Mouse (Mus musculus): Measurements from ENCODE around the gene Gm5039.
"Not testable (repeated sequence)": the region's sequence is repeated elsewhere in the genome, so short reads cannot be mapped to it uniquely, and the experiment has no call there.

Gene Gm5039

DNA sequence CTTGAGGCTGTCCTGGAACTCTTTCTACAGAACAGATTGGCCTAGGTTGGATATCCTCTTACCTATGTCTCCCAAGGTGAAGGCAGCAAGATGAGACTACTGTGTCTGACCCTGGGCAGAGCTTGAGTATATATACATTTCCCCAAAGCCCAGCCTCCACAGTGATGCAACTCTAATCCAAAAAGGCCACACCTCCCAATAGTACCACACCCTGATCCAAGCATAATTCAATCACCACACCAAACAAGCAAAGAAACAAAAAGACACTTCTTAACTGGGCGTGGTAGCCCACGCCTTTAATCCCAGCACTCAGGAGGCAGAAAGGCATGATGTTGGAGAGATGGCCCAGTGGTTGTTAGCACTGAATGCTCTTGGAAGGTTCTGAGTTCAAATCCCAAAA lies at the start of gene Gm5039:
TSS of gene Gm5039 (minus strand) at position 101 of the 400 bp plus-strand sequence.
- not testable (repeated sequence) for DNase-seq

DNA sequence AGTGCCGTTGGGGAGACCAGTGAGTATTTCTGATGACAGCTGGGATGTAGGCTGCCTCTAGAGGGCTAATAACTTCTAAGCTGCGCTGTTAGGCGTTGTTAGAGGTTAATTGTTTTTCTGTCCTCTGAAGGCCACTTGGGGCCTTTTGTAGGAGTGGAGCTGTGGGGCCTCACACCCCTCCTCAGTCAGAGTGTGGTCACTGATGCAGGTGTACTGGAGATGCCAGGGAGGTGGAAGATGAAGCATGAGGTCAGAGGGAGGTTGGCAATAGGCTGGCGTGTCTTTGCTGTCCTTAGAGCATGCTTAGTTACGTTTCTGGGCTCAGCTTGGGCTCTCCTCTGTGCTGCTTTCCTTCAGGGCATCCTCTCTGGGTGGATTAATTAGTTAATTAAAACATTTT lies 48.2 kb upstream of the Gm5039 start:
- DNase-seq = no peak

DNA sequence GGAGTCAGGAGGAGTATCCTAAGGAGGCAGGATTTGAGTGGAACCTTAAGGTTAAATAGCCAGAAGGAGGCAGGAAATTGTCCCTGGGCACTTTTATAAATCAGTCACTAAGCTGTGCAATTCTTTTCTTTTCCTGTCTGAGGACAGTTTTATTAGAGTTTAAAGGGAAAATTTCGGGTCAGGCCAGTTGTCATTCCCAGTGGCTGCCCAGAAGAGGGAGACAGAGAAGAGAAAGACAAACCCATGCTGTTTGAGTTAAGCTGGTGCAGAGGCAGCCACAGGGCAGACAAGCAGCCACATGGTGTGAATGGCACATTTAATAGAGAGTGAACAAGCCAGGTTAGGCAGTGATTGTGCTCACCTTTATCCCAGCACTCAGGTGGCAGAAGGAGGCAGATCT lies 46.5 kb upstream of the Gm5039 start:
- not testable (repeated sequence) for DNase-seq

- DNase-seq = not testable (repeated sequence)
Measured at GRCm38 (mm10) chr12:88369690-88370089, 45.9 kb upstream of the Gm5039 start.

- DNase-seq = no peak
Measured at GRCm38 (mm10) chr12:88368618-88369017, 44.8 kb upstream of the Gm5039 start.

GRCm38 (mm10) chr12:88367673-88368072 lies 43.8 kb upstream of the Gm5039 start:
- no peak for DNase-seq

GRCm38 (mm10) chr12:88361120-88361445 lies 37.3 kb upstream of the Gm5039 start:
- DNase-seq = no peak

DNA sequence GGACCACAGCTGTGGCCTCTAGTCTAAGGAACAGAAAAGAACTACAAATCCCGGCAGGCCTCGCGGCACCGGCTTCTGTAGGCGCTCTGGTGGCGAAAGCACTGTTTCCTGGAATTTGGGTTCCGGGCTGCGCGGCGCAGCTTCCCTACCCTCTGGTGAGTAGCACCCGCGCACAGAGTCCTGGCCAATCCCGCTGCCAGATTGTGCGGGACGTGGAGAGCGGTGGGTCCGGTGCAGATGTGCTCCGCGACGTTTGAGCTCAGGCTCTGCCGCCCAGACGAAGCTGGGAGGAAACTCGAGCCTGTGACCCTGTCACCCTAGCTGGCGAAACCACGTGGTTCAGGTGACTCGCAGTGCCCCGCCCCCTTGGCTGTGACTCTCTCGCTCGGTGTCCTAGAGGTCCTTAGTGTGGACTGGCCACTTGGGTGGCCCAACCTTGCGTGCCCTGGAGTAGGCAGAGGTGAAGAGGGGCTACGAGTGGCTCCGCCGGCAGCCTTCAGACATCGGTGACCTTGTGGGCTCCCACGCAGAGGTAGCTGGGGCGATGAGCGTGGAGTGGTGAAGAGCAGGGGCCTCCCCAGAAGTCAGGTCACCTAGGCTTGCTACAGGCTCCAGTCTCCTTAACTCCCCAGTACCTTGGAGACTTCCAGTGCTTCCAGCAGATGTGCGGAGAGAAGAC lies 36.8 kb upstream of the Gm5039 start, which contains the start of gene Adck1:
TSS of gene Adck1 (plus strand) at position 114 of the 679 bp plus-strand sequence.
- peak; percentile 92 to 95 for DNase-seq

DNA sequence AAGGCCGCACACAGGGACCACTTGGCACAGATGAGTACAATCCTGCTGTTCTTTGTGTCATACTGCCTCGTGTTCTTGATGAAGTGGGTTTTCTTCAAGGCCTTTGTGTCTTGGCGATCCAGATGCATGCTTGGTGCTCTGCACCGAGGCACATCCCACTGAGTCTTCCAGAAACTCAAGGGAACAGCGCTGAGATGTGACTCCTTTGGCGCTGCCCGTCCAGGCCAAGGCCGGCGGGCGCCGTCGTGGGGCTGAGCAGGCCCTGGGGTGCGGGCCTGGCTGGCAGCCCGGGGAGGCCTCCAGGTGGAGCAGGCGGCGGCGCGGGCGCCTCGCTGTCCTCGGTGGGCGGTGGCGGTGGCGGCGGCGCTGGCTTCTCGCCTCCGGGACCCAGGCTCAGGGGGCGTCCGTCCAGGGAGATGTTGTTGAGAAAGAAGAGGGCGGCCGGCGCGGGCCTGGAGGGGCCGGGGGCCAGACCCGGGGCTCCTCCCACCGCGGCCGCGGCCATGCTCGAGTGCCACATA lies 30.4 kb upstream of the Gm5039 start:
- DNase-seq = no peak

DNA sequence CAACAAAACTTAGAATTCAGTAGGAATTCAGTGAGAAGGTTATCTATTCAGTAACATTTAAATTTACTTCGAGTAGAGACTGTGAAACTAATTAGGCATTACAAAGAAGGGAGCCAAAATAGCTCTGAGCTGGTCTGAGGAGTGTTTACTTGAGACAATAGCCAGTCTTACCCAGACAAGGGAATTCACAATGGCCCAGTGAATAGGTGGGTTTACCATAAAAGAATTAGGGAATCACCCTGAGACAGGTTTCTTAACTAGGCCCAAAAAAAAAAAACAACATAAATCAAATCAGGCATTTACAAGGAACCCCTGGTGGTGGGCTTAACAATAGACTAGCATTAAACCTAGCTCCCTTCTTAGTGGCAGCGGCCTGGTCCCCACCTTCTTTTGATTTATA lies 17.5 kb upstream of the Gm5039 start:
- not testable (repeated sequence) for DNase-seq

- not testable (repeated sequence) for DNase-seq
Measured at GRCm38 (mm10) chr12:88336662-88337413, 13.0 kb upstream of the Gm5039 start.

DNA sequence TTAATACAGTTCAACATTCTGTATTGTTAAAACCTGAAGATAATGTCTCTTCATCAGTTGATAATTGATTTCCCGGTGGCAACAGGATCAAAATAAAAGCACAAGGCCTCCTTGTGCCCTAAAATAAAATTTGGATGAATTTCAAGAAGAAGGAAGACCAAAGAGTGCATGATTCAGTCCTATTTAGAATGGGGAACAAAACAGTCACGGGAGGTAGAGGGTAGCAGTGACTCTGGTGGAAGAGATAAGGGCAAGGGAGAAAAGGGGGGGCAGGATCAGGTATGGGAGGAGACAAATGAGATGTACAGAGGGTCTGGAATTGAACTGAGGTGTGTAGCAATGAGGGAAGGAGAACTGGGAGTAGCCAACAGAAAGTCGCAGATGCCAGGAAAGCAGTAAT lies 9.3 kb downstream of the Gm5039 start:
- DNase-seq = no peak

GRCm38 (mm10) chr12:88297171-88297570 lies 26.7 kb downstream of the Gm5039 start:
- DNase-seq = not testable (repeated sequence)

- not testable (repeated sequence) for DNase-seq
Measured at GRCm38 (mm10) chr12:88293082-88293481, 30.7 kb downstream of the Gm5039 start.

- not testable (repeated sequence) for DNase-seq
Measured at GRCm38 (mm10) chr12:88285224-88285623, 38.6 kb downstream of the Gm5039 start.

DNA sequence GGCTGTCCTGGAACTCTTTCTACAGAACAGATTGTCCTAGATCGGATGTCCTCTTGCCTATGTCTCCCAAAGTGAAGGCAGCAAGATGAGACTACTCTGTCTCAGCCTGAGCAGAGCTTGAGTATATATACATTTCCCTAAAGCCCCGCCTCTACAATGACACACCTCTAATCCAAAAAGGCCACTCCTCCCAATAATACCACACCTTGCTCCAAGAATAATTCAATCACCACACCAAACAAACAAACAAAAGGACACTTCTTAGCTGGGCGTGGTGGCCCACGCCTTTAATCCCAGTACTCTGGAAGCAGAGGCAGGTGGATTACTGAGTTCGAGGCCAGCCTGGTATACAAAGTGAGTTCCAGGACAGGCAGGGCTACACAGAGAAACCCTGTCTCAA lies 49.4 kb downstream of the Gm5039 start, which contains the start of gene Gm5662:
TSS of gene Gm5662 (minus strand) at position 101 of the 400 bp plus-strand sequence.
- DNase-seq = not testable (repeated sequence)
